Mouse (Mus musculus): ENCODE results near the gene Rgs9bp.

Rgs9bp gene

GRCm38 (mm10) chr7:35530544-35530943, 54.8 kb downstream of the Rgs9bp start:
- peak; percentile 93 for DNase-seq (ENCODE audit: low read depth, low spot score)

- DNase-seq (ENCODE audit: low read depth, low spot score): no peak
Observed at GRCm38 (mm10) chr7:35530026-35530425, 55.4 kb downstream of the Rgs9bp start.

Data from ES-CJ7 (cell line).